In genomic region chr11:21460011-21460410, GRCm38 (mm10) we compare ENCODE assay signal across 30 mouse cellular contexts.
"Had no signal": no experiment of that assay in that cellular context is flagged by ENCODE, and none has a peak within 500 bp of the region (broad histone marks: within the 10 kb centered on the region; RNA-seq: fewer than 3 reads in every experiment).

No protein-coding gene starts in this region.

- H3K4me1 ChIP-seq: limb, embryonic 10.5 days; limb, embryonic 12.5 days; limb, embryonic 13.5 days; limb, embryonic 15.5 days; liver, embryonic 15.5 days; lung, embryonic 15.5 days; megakaryocyte, embryonic 14.5 days; midbrain, embryonic 10.5 days; midbrain, embryonic 12.5 days; midbrain, embryonic 13.5 days; midbrain, embryonic 15.5 days had no signal

- ATAC-seq: liver, embryonic 12.5 days; liver, postnatal 0 days; lung, postnatal 0 days; midbrain, embryonic 13.5 days; midbrain, embryonic 15.5 days; midbrain, embryonic 16.5 days had no signal

- H3K9ac ChIP-seq: limb, embryonic 12.5 days; limb, embryonic 13.5 days; limb, embryonic 15.5 days; liver, embryonic 12.5 days; liver, embryonic 14.5 days; liver, embryonic 15.5 days; liver, postnatal 0 days; lung, embryonic 14.5 days; lung, embryonic 15.5 days; midbrain, embryonic 12.5 days; midbrain, embryonic 13.5 days; midbrain, embryonic 15.5 days had no signal

- H3K27ac ChIP-seq: left cerebral cortex, adult 2 months; limb, embryonic 10.5 days; limb, embryonic 12.5 days; limb, embryonic 13.5 days; limb, embryonic 15.5 days; liver, embryonic 12.5 days; liver, embryonic 14.5 days; liver, embryonic 15.5 days; lung, embryonic 15.5 days; macrophage; midbrain, embryonic 10.5 days; midbrain, embryonic 12.5 days; midbrain, embryonic 13.5 days; midbrain, embryonic 15.5 days had no signal

- H3K4me2 ChIP-seq: limb, embryonic 12.5 days; limb, embryonic 13.5 days; limb, embryonic 15.5 days; liver, embryonic 12.5 days; liver, embryonic 15.5 days; lung, embryonic 14.5 days; lung, embryonic 15.5 days; midbrain, embryonic 11.5 days; midbrain, embryonic 12.5 days; midbrain, embryonic 13.5 days; midbrain, embryonic 15.5 days had no signal

- H3K27me3 ChIP-seq: limb, embryonic 12.5 days; limb, embryonic 13.5 days; limb, embryonic 15.5 days; liver, embryonic 12.5 days; liver, embryonic 15.5 days; lung, embryonic 15.5 days; megakaryocyte, embryonic 14.5 days; midbrain, embryonic 12.5 days; midbrain, embryonic 13.5 days; midbrain, embryonic 15.5 days had no signal

- H3K4me3 ChIP-seq: left cerebral cortex, adult 2 months; limb, embryonic 10.5 days; limb, embryonic 12.5 days; limb, embryonic 13.5 days; limb, embryonic 15.5 days; liver, embryonic 12.5 days; liver, embryonic 15.5 days; lung, embryonic 15.5 days; megakaryocyte, embryonic 14.5 days; midbrain, embryonic 10.5 days; midbrain, embryonic 12.5 days; midbrain, embryonic 13.5 days; midbrain, embryonic 15.5 days; myocyte had no signal

- DNase-seq: left cerebral cortex, postnatal 4 days; liver; liver, postnatal 0 days; lung, adult 18-20 months; lung, adult 2 months; lung, embryonic 14.5 days; lung, postnatal 10 days; lung, postnatal 14 days; lung, postnatal 36 days; lung, postnatal 4 days; midbrain, embryonic 14.5 days had no signal

- H3K36me3 ChIP-seq: limb, embryonic 10.5 days; limb, embryonic 12.5 days; limb, embryonic 13.5 days; limb, embryonic 15.5 days; liver, embryonic 12.5 days; liver, embryonic 15.5 days; lung, embryonic 15.5 days; midbrain, embryonic 10.5 days; midbrain, embryonic 12.5 days; midbrain, embryonic 13.5 days; midbrain, embryonic 15.5 days had no signal

- H3K9me3 ChIP-seq: limb, embryonic 10.5 days; limb, embryonic 12.5 days; limb, embryonic 13.5 days; limb, embryonic 15.5 days; liver, embryonic 12.5 days; liver, embryonic 15.5 days; lung, embryonic 15.5 days; midbrain, embryonic 10.5 days; midbrain, embryonic 12.5 days; midbrain, embryonic 13.5 days; midbrain, embryonic 15.5 days had no signal
